Mouse (Mus musculus) urinary bladder, postnatal 25 days (tissue): ENCODE data around the gene Rpl18.

Source experiments
- DNase-seq: peaks from one replicate; pipeline ENCODE4 v3.0.0; 2022; ENCODE audit warnings: low spot score

Rpl18 gene

DNA sequence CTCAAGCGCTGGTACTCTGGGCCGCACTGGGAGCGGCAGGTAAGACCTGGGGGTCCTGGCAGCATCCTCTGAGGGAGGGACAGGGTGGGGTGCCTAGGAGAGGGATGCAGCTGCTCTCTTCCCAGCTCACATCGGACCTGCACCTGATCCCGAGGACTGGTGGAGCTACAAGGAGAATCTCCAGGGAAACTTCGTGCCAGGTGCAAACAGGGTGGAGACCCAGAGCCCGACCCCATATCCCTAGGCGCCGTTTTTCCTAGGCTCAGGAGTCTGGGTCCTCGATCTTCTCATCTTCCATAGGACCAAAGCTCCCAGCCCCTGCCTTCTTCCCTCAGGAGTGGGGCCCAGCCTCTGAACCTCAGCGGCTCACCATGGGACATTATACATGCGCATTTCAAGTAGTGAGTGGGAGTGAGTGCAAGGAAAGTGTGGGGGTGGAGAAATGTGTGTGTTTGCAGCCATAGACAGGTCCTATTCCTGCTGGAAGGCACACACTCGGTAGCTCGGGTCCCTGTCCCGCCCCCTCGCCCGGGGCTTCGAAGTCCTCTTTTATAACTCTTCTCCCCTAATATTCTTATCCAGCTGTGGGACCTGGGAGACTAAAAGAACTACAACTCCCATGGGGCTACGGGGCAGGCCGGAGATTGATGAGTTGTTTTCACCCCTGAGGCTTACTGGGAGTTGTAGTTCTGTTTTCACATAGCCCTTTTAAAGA is 14.8 kb upstream of the Rpl18 start:
- no peak for DNase-seq

DNA sequence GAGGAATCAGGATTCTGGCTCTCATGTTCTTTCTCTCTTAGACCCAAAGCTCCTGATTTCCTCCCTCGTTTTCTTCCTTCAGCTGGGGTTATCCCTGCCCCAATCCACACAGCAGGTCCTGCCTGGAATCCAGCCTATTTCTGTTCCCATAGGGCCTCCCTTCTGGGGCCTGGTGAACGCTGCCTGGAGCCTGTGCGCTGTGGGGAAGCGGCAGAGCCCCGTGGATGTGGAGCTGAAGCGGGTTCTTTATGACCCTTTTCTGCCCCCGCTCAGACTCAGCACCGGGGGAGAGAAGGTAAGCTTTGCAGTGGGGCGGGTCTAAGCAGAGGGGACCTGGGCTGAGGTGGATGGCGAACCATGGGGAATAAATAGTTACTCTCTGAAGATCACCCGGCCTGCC is 14.2 kb upstream of the Rpl18 start:
- no peak for DNase-seq

DNA sequence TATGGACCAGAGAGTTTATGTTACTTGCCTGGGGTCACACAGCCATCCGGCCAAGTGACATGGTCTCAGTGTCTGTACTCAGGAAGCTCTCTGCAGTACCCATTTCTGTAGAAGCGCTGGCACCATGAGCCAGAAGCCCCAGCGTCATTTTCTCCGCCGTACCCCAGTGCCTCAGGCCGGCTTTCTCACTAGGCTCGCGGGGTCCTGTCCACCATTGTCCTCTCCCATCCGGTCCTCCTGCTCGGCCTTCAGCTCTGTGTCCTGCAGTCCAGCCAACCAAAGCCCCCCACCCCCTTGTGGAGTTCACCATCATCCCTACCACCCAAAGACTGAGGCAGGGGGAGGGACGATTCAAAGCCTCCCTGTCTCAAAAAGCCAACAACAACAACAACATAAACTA is 13.7 kb upstream of the Rpl18 start:
- DNase-seq, result no peak

- no peak for DNase-seq
Observed at GRCm38 (mm10) chr7:45702316-45702715, 12.9 kb upstream of the Rpl18 start.

DNA sequence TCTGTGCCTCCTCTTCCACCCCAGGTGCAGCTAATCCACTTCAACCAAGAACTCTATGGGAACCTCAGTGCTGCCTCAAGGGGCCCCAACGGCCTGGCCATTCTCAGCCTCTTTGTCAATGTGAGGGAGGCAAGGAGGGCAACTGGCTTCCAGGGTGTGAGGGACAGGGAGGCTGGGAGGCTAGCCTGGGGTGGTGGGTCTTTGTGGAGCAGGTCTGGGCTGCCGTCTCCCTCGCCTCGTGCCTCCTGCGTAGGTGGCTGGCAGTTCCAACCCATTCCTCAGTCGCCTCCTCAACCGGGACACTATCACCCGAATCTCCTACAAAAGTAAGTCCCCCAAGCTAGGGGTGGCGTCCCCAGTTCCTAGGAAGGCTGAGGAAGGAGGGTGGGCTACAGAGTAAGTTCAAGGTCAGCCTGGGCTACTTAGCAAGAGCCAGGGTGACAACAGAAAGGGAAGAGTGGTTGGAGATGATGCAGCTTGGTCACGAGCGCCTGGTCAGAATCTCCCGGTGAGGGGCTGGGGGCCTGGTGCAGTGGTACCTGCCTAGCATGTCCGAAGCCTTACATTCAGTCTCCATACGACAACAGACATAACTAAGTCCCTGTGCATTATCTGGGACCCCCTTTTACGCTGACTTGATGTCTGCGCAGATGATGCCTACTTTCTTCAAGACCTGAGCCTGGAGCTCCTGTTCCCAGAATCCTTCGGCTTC is 12.3 kb upstream of the Rpl18 start:
- no peak for DNase-seq

GRCm38 (mm10) chr7:45703521-45704033 is 11.7 kb upstream of the Rpl18 start:
- peak; percentile 8 for DNase-seq

- peak; percentile 56 for DNase-seq
Observed at GRCm38 (mm10) chr7:45704046-45704559, 11.2 kb upstream of the Rpl18 start.

- DNase-seq, result peak; percentile 91
Observed at GRCm38 (mm10) chr7:45704730-45705442, 10.4 kb upstream of the Rpl18 start, which contains the start of gene Dbp. Dbp (plus strand) TSS chr7:45705088.

DNA sequence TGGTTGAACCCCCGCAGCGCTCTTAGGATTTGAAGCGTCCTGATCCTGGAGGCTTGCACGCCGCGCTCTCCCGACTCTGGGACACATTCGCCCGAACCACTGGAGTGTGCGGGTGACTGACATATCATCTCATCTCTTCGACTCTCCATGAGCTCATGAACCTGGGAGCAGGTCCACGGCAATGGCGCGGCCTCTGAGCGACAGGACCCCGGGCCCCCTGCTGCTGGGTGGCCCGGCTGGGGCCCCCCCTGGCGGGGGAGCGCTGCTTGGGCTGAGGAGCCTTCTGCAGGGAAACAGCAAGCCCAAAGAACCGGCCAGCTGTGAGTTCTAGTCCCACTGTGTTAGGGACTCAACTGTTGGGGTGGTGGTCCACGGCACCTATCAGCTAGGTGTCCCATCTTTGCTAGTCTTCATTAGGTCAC is 9.8 kb upstream of the Rpl18 start:
- no peak for DNase-seq

- peak; percentile 77 for DNase-seq
Observed at GRCm38 (mm10) chr7:45705873-45706281, 9.4 kb upstream of the Rpl18 start.

- DNase-seq, result peak; percentile 93
Observed at GRCm38 (mm10) chr7:45706721-45707241, 8.5 kb upstream of the Rpl18 start.

DNA sequence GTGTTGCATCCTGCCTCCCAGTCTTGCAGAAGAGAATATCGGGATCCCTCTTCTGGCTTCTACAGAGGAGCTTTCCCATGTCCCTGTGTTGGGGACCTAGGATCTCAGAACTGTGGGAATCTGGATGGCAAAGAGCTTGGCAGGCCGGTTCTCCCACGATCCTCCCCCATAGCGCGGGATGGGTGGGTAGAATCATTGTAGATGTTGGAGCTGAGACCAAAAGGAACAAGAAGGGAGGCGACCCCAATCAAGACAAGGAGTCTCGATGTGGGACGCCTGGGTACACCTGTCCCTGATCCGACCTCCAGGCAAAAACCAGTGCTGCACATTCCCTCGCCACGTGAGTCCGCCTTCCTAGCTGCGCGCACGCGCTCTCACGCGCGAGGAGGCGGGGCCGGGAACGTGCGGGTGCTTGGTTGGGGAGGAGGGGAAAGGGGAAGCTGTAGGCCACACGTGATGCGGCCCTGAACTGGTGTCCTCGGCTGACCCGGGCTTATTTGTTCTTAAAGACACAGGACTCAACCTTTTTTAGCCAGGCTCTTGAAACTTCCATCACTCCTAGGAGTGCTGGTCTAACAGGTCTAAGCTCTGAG is 7.8 kb upstream of the Rpl18 start:
- peak; percentile 97 for DNase-seq

DNA sequence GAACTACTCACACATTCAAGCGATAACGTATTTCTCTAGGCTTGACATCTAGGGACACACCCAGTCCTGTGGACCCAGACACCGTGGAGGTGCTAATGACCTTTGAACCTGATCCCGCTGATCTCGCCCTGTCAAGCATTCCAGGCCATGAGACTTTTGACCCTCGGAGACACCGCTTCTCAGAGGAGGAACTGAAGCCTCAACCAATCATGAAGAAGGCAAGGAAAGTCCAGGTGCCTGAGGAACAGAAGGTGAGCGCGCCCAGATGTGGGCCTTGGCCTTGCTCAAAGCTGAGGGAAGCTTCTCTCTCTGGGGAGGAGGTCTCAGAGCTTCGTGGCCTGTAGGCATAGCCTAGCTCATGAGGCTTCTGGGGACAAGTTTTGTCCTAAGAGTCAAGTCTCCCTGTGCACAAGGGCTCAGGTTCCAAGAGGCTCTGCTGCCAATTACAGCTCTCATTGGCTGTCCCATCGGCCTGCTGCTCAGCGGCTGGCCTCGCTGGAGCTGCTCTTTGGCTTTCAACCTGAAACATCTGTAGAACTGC is 7.0 kb upstream of the Rpl18 start:
- DNase-seq, result no peak

DNA sequence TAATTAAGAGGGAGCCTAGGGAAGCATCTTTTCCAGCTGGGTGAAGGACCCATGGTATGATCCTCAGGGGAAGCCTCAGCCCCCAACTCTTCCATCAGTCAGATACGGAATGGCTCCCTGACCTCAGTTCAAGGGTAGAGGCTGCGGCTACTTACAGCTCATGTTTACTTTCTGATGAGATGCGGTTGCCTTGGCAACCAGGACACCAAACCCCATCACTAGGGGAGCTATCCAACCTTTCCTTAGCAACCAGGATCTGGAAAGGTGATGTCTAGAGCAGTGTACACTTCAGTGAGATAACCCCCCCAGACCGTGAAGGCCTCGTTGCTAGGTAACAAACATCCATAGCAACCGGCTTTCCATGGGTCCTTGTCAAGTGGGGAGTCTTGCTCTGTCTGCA is 6.2 kb upstream of the Rpl18 start:
- no peak for DNase-seq

- no peak for DNase-seq
Observed at GRCm38 (mm10) chr7:45709677-45710355, 5.4 kb upstream of the Rpl18 start.

- DNase-seq, result no peak
Observed at GRCm38 (mm10) chr7:45710477-45711191, 4.6 kb upstream of the Rpl18 start.

DNA sequence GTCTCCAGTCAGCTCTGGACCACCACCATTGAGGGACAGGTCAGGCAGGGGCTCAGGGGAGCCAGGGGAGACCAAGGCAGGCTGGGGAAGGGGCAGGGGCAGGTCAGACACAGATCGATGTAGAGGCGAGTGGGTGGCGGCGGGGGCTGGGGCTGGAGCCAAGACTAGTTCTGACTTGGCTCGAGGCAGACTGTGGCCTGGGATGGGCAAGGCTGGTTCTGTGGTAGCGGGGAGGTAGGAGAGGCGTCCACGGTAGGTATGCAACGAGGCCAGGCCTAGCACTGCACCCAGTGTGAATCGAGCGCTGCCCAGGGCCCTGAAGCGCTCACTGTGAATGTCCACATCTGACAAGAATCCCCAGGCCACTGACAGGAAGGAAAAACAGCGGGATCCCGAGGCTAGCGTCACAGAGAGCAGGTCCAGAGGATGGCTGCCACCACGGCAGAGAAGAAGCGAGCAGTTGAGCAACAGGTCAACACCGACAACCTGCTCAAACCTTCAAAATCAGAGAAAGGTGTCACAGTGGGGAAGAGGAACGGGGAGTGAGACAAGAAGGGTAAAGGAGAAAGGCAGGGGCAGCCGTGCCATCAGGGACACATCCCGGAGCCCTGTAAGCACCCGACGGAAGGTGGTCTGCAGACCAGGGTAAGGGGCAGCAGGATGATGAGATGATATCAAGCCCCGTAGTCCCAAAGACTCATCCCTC is 3.8 kb upstream of the Rpl18 start:
- no peak for DNase-seq

DNA sequence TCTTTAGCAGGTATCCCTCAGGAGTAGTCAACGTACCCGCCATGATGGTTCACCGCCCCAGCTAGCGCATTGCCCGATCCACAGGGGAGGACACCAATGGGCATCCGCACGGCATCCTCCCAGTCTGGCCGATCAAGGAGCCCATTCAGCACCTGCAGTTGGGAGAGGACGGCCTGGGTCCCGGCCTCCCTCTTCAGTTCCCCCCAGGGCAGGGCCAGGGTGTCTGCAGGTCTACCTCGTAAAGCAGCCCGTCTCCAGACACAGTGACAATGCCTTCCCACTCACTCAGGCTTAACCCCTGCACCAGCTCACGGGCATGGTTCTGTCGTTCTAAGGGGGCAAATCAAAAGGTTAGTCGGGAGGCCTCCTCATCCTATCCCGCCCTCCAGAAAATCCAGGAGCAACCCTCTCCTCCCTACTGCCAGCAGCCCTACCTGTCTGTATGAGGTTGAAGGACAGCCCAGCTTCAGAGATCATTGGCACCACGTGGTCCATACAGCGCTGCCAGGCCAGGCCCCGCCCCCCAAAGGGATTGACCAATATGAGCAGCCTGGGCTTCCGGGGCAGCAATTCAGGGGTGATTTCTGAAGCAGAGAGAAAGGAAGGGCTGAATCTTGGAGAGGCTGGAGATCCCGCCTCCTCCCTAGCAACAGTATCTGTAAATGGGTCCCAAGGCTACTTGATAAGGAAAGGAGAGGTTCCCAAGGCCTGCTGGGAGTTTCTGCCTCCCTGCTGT is 3.1 kb upstream of the Rpl18 start:
- no peak for DNase-seq

- DNase-seq, result no peak
Observed at GRCm38 (mm10) chr7:45713396-45713795, 1.9 kb upstream of the Rpl18 start.
